Mouse (Mus musculus) central nervous system, embryonic 14 days (tissue): ENCODE data around the gene Tgfb3. TPM values are rescaled to one million over a fixed set of nuclear protein-coding genes. Genes with fewer than 3 reads are reported as not detected.

ENCODE experiments used
- polyA plus RNA-seq: library from polyadenylated mRNA; depleted of rRNA; stranded (reverse); fragments of >200 nt; gene quantifications from 2 replicates; pipeline ENCODE4 v1.2.3, GENCODE M21; 2012; rRNA removed

Gene Tgfb3
- polyA plus RNA-seq = 8.1 and 22.5 TPM in 2 replicates

DNA sequence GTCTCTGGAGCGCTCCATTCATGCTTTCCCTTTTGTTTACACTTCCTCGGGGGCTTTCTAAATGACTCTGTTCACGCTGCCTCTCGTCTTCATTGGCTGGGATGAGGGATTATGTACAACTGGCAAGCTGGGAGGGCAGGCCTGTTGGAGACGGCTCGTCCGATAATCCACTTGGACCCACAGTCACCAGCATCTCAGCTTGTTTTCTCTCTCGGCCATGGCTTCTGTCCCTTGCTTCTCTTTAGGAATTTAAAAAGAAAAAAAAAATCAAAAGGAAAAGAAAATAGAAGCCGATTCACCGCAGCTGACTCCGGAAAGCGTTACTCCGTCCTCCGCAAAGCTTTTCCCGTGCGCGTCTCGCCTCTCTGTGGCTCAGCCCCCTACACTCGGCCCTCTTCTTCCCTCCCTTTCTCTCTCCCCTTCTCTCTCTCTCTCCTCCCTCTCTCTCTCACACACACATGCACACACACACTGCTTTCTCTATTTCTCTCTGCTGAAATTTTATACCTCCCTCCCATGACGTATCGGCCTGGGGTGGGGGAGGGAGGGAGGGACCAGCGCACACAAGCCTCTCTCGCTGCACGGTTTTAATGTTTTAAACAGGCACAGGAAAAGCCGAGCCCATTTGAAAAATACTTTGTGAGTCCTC lies at the start of gene Tgfb3:
Gene Tgfb3 (minus strand): TSS at position 489 of the 649 bp plus-strand sequence.

DNA sequence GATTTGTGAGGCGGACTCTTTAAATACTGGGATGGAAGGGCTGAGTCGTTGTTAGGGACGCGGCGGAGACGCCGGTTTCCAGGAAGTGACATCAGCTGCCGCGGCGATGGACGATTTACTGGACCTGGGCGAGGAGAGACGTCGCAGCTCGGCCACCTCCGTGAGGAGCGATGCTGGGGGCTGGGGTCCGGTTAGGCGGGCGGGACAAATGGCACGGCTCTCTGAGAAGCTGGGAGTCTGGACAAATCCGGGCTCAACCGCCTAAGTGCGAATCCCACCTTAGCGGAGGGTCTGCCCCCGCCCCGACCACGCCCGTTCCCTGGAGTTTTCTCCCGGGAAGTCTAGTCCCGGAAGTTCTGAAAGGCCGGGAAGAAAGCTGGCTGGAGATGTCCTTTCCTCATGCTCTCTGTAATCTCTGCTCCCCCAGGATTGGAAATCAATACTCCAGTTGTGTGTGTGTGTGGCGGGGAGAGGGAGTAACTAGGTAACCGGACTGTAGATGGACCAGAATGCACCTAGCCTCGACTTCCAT lies 3.7 kb upstream of the Tgfb3 start, which contains the start of gene Ift43:
Gene Ift43 (plus strand): TSS at position 61 of the 532 bp plus-strand sequence.

Other genes with a start within 250 kb of the Tgfb3 start
- gene Ift43, start 3.5 kb upstream of the Tgfb3 start, polyA plus RNA-seq = 49.0 and 54.0 TPM in 2 replicates
- 24.9 and 25.0 TPM in 2 replicates for gene Gpatch2l, start 162.8 kb upstream of the Tgfb3 start, polyA plus RNA-seq